Mouse (Mus musculus) kidney, embryonic 15.5 days (tissue): ENCODE data around the gene Hmox2. TPM values are rescaled to one million over a fixed set of nuclear protein-coding genes. Genes with fewer than 3 reads are reported as not detected.
A peak's percentile ranks its signal among the peaks of the same experiment; 100 is the strongest.
"Not testable (repeated sequence)": the region's sequence is repeated elsewhere in the genome, so short reads cannot be mapped to it uniquely, and the experiment has no call there.

ENCODE experiments used
- ATAC-seq: fragments of 200-750 bp; cut with Nextera tagmentation; replicated peaks from 2 replicates; pipeline ENCODE4 v1.8.0; 2017; ENCODE audit warnings: moderate TSS enrichment; ENCODE audit not compliant: low FRiP score
- H3K27ac ChIP-seq: fragments of 300-500 bp; sonication (generic); 2 replicates; pipeline ENCODE4 v1.5.1; 2015; ENCODE audit warnings: mild to moderate bottlenecking, inconsistent platforms
- H3K27me3 ChIP-seq: fragments of 300-500 bp; sonication (generic); 2 replicates; pipeline ENCODE4 v1.6.1; 2015; ENCODE audit warnings: inconsistent platforms
- H3K36me3 ChIP-seq: fragments of 300-500 bp; sonication (generic); 2 replicates; pipeline ENCODE4 v1.6.1; 2015; ENCODE audit warnings: inconsistent platforms
- H3K4me1 ChIP-seq: fragments of 300-500 bp; sonication (generic); 2 replicates; pipeline ENCODE4 v1.6.1; 2015; ENCODE audit warnings: inconsistent platforms
- H3K4me2 ChIP-seq: fragments of 300-500 bp; sonication (generic); 2 replicates; pipeline ENCODE4 v1.6.1; 2015; ENCODE audit warnings: moderate library complexity, mild to moderate bottlenecking, inconsistent platforms
- H3K4me3 ChIP-seq: fragments of 300-500 bp; sonication (generic); replicated peaks from 2 replicates; pipeline ENCODE4 v1.5.1; 2015; ENCODE audit warnings: mild to moderate bottlenecking, inconsistent platforms
- H3K9ac ChIP-seq: fragments of 300-500 bp; sonication (generic); 2 replicates; pipeline ENCODE4 v1.6.1; 2015; ENCODE audit warnings: mild to moderate bottlenecking, inconsistent platforms
- H3K9me3 ChIP-seq: fragments of 300-500 bp; sonication (generic); replicated peaks from 2 replicates; pipeline ENCODE4 v1.6.1; 2016; ENCODE audit warnings: inconsistent platforms
- WGBS: fragments of 180-500 bp; shearing (Covaris S2); methylation state at CpG from one replicate; pipeline ENCODE4 v1.1.7; 2015; ENCODE audit warnings: mixed read lengths; 5-methylcytosine and 5-hydroxymethylcytosine counted together
- polyA plus RNA-seq: library from polyadenylated mRNA; unstranded; fragments of >200 nt; fragmentation: Nextera tagmentation; extraction: Ambion mirVana; gene quantifications from 2 replicates; pipeline ENCODE4 v1.2.1, GENCODE M21; 2015

Hmox2 gene
- polyA plus RNA-seq, result 106 and 111 TPM in 2 replicates

DNA sequence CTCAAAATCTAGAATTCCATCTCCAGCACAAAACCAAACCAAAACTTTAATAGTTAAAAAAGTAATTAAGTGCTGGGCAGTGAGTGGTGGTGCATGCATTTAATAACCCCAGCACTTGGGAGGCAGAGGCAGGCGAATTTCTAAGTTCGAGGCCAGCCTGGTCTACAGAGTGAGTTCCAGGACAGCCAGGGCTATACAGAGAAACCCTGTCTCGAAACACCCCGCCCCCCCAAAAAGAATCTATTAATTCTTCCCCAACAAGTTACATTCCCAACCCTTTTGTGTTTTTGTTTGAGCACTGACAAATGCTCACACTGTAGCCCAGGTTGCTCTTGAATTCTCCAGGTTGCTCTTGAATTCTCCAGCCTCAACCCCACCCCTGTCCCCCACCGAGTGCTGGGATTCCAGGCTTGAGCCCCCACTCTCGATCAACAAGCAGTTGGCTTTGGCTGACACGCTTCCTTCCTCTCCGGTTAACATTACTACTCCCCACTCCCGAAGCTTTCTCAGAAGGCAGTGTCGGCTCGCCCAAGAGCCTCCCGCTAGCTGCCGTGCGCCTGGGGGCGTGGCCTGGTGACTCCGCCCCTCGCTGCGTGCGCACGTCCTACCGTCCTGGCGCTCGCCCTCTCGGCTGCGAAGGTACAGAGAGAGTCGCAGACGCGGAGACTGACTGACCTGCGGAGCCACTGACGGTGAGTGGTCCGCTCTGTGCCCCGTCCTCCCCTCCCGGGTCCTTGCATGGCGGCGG is at the start of gene Hmox2:
Gene Hmox2 (plus strand): TSS at position 582 of the 748 bp plus-strand sequence.
- Histone ChIP-seq H3K27me3 (no peaks in the 10 kb centered on the region), H3K4me2 (peak within 1 kb of the TSS; percentile 81), H3K4me1 (peaks cover 28% of the 10 kb centered on the region), H3K36me3 (no peaks in the 10 kb centered on the region), H3K9me3 (no peaks in the 10 kb centered on the region), H3K9ac (peak within 1 kb of the TSS; percentile 96), H3K27ac (peak within 1 kb of the TSS; percentile 91), H3K4me3 (peak within 1 kb of the TSS; percentile 93)
- ATAC-seq, result peak; percentile 93
- 5% methylated on average over 35 of the region's 35 CpGs for WGBS

DNA sequence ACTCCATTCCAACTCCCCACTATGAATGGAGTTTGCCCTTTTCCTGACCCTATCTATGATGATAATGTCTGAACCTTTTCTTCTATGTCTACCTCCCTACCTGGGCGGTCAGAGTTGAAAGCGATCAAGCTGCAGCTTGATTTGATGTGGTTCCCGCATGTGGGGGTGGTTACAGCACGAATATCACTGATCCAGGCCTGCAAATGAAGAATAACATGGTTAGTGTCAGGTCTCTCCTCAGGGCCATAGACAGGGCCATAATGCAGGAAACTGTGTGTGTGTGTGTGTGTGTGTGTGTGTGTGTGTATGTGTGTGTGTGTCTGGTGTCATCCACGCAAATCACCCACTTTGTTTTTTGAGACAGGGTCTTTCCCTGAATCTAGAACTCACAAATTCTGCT is 49.3 kb upstream of the Hmox2 start:
- Histone ChIP-seq H3K9me3 (no peaks in the 10 kb centered on the region), H3K36me3 (peaks cover 42% of the 10 kb centered on the region), H3K4me1 (peaks cover 15% of the 10 kb centered on the region), H3K4me3 (no peak overlapping the region), H3K27me3 (no peaks in the 10 kb centered on the region), H3K4me2 (no peak overlapping the region), H3K27ac (no peak overlapping the region), H3K9ac (no peak overlapping the region)
- WGBS, result 92% methylated on average over 5 of the region's 5 CpGs
- no peak for ATAC-seq

DNA sequence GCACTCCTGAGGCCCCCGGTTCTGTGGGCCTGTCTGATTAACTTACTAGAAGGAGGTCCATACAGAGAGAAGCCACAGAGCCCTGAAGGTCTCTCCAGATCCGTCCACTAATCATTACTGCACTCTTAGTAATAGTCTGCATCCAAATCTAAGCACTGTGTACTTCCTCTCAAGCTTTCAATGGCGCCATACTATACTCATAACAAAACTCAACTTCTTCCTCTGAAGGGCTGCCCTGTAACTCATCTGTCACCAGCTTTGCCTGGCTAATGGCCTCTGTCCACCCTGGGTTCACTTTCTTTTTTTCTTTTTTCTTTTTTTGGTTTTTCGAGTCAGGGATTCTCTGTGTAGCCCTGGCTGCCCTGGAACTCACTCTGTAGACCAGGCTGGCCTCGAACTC is 48.1 kb upstream of the Hmox2 start:
- Histone ChIP-seq H3K36me3 (peaks cover 31% of the 10 kb centered on the region), H3K9ac (no peak overlapping the region), H3K27ac (no peak overlapping the region), H3K4me1 (peaks cover 18% of the 10 kb centered on the region), H3K4me2 (peak overlapping the region; percentile 87; the same call in 1 of the 2 replicates), H3K27me3 (no peaks in the 10 kb centered on the region), H3K9me3 (no peaks in the 10 kb centered on the region), H3K4me3 (peak overlapping the region; percentile 69; the same call in 1 of the 2 replicates)
- WGBS, result 84% methylated on average over 5 of the region's 5 CpGs
- no peak for ATAC-seq

DNA sequence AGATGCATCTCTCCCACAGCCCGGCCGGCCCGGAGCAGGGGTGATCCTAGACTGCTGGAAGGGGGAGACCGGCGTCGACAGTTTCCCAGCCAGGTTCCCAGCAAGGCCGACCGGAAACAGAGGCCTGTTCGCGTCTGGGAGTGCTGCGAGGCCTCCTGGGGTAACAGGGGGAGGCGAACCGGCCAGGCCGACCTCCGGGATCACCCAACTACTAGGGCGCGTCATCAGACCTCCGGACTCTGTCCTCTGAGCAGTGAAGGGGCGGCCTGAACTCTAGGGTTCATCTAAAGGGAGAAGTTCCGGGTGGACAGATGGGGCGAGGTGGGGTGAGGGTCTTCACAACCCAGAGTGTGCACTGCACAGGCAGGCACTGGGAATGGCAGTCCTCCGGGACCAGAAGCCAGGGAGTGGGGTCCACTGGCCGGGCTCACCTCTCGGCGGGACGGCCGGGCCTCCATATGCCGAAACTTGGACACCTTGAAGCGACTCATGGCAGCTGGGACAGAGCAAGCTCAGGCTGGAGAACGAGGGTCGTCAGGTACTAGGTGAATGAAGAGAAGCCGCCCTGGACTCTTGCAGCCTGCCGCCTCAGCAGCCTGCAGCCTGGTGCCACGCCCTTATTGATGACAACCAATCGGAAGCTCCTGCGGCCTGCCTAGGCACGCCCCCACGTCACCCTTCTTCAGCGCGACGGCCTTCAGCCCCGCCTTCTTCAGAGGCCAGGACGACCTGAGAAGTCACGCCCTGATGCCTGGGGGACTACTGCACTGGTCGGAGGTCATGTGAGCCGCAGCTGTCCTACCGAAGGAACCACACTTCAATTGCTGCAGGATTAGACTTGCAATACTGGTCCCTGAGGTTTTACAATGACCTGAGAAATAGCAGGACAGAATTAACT is 46.8 kb upstream of the Hmox2 start, which contains the start of gene Coro7:
Gene Coro7 (minus strand): TSS at position 657 of the 898 bp plus-strand sequence.
- Histone ChIP-seq H3K27me3 (no peaks in the 10 kb centered on the region), H3K4me1 (peaks cover 22% of the 10 kb centered on the region), H3K9me3 (no peaks in the 10 kb centered on the region), H3K27ac (peak within 1 kb of the TSS; percentile 67), H3K4me3 (peak within 1 kb of the TSS; percentile 69), H3K9ac (peak within 1 kb of the TSS; percentile 59), H3K4me2 (peak within 1 kb of the TSS; percentile 87), H3K36me3 (peaks cover 18% of the 10 kb centered on the region)
- peak; percentile 93 for ATAC-seq
- WGBS, result under 1% methylated on average over 47 of the region's 47 CpGs

DNA sequence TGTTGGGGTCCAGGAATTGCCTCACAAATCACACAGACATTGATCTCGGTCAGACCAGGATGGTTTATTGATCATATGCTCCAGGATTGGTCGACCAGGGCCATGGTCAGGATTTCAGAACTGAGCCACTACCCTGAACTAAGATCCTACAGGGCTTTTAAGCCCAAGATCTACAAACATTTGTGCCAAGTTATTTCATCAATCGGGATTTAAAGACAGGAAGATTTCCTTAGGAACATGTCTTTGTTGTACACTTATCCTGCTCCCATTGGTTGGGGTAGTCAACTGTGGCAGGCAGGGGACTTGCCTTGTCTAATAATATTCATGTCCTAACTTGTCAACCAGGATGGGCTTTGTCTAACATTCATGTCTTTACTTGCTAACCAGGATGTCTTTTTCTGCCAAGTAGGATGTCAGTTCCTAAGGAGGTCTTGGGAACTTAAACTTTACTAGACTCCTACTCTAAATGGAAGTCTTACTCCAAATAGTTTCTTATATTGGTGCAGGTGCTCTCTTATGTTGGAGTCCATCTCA is 45.2 kb upstream of the Hmox2 start:
- not testable (repeated sequence) for H3K9ac ChIP-seq, H3K4me2 ChIP-seq, ATAC-seq, H3K36me3 ChIP-seq, H3K4me3 ChIP-seq, H3K9me3 ChIP-seq, H3K27ac ChIP-seq, H3K27me3 ChIP-seq
- WGBS, result 83% methylated on average over 3 of the region's 3 CpGs
- peaks cover 34% of the 10 kb centered on the region for H3K4me1 ChIP-seq

DNA sequence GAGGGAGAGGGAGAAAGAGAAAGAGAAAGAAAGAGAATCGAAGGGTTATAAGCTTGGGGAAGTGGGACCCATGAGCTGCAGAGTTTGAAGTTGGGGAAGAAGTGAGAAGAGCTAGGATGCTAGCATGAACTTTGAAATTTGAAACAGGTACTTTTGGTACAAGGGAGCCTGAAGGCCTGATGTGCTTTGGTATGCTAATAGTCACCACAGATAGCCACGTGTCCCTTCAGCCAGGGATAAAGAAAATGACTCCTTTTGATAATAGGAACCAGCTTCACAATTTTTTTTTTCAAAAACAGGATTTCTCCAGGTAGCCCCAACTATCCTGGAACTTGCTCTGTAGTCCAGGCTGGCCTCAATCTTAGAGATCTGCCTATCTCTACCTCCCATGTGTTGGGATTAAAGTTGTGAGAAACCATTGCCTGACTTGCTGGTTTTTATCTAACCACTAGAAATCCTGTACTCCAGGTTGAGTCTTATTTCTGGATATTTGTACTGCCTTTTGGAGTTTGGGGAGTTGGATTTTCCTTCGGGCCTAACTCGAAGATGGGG is 43.5 kb upstream of the Hmox2 start:
- Histone ChIP-seq H3K4me2 (peak overlapping the region; percentile 89), H3K27ac (peak overlapping the region; percentile 94; the same call in 1 of the 2 replicates), H3K36me3 (peaks cover 9% of the 10 kb centered on the region), H3K4me3 (peak overlapping the region; percentile 97; the same call in 1 of the 2 replicates), H3K9ac (peak overlapping the region; percentile 96; the same call in 1 of the 2 replicates), H3K9me3 (no peaks in the 10 kb centered on the region), H3K27me3 (no peaks in the 10 kb centered on the region), H3K4me1 (peaks cover 34% of the 10 kb centered on the region)
- WGBS, result 81% methylated on average over 4 of the region's 4 CpGs
- ATAC-seq, result no peak

DNA sequence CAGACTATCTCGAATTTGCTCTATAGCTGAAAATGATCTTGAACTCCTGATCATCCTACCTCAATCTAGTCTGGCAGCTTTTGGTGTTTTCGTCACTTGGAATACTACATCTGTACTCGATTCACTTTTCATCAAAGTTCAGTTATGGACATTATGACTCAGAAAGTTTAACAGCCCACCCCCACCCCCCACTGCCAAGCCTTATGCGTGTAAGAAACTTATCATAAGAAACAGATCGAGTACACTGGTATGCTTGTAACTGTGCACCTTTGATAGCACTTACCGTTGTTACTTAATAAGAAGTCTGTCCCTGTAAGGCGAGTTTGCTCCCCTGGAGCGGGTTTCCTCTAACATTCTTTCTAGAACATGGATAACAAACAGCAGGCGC is 43.0 kb upstream of the Hmox2 start:
- 28% methylated on average over 9 of the region's 9 CpGs for WGBS
- H3K4me3 ChIP-seq, result peak overlapping the region; percentile 97

DNA sequence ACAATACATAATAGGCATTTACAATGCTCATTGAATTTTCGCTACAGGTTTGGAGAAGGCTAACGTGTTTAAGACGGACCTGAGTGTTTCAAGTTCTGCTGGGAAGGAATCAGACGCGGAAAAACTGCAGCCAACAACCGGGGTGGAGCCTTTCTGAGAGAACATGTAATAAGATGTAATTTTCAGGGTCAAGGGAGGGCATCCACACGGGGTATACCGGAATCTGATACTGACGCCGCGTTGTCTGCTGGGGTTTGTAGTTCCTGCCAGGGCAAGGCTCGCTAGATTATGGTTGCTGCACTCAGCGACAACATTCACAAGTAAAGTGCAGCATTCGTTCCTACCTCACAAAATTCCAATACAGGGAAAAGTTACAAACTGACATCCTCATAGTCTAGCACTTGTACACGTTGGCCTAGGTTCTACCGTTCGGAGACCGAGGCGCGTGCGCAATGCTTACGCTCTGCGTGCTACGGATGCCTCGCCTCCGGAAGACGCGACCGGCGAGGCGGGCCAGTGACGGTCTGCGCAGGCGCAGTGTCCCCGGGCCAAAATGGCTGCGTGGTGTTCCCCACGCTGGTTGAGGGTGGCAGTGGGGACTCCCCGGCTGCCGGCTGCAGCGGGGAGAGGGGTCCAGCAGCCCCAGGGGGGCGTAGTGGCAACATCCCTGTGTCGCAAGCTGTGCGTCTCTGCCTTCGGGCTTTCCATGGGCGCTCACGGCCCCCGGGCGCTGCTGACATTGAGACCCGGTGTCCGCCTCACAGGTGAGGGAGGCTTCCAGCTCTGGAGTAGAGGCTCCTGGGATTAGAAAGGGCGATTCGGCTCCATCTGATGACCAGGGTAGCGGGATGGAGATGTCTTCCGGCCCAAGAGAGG is 42.3 kb upstream of the Hmox2 start:
- peaks cover 27% of the 10 kb centered on the region for H3K4me1 ChIP-seq
- ATAC-seq, result peak; percentile 83
- H3K4me3 ChIP-seq, result peak overlapping the region; percentile 97
- peaks cover 18% of the 10 kb centered on the region for H3K36me3 ChIP-seq
- H3K9ac ChIP-seq, result peak overlapping the region; percentile 96
- no peaks in the 10 kb centered on the region for H3K27me3 ChIP-seq
- WGBS, result under 1% methylated on average over 54 of the region's 54 CpGs
- H3K9me3 ChIP-seq, result no peaks in the 10 kb centered on the region
- peak overlapping the region; percentile 89 for H3K4me2 ChIP-seq
- peak overlapping the region; percentile 94 for H3K27ac ChIP-seq

More for the DNA sequence above, 43.0 kb upstream of the Hmox2 start:
- H3K36me3 ChIP-seq, result peaks cover 14% of the 10 kb centered on the region
- no peak for ATAC-seq
- H3K4me2 ChIP-seq, result peak overlapping the region; percentile 89
- no peaks in the 10 kb centered on the region for H3K27me3 ChIP-seq
- H3K27ac ChIP-seq, result peak overlapping the region; percentile 94
- H3K9ac ChIP-seq, result peak overlapping the region; percentile 96
- H3K4me1 ChIP-seq, result peaks cover 34% of the 10 kb centered on the region
- no peaks in the 10 kb centered on the region for H3K9me3 ChIP-seq

DNA sequence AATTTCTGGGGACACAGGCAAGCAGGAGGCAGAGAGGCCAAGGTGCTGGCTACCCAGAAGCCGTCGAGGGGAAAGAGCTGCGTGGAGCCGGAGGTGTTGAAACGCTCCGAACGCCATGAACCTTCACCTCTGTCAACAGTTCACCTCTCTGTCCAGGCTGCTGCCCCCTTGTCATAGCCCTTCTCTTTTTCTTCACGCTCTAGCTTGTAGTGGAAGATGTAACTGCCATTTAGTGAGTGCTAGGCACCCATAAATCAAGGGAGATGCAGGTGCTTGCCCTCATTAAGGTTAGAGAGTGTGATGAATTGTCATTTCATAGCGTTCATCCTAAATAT is 41.7 kb upstream of the Hmox2 start:
- H3K4me2 ChIP-seq, result peak overlapping the region; percentile 89
- peaks cover 22% of the 10 kb centered on the region for H3K4me1 ChIP-seq
- H3K4me3 ChIP-seq, result peak overlapping the region; percentile 97
- H3K9ac ChIP-seq, result peak overlapping the region; percentile 96
- ATAC-seq, result no peak; the same call in 1 of the 2 replicates
- H3K9me3 ChIP-seq, result no peaks in the 10 kb centered on the region
- WGBS, result under 1% methylated on average over 9 of the region's 9 CpGs
- peak overlapping the region; percentile 94; the same call in 1 of the 2 replicates for H3K27ac ChIP-seq
- peaks cover 24% of the 10 kb centered on the region for H3K36me3 ChIP-seq
- no peaks in the 10 kb centered on the region for H3K27me3 ChIP-seq

DNA sequence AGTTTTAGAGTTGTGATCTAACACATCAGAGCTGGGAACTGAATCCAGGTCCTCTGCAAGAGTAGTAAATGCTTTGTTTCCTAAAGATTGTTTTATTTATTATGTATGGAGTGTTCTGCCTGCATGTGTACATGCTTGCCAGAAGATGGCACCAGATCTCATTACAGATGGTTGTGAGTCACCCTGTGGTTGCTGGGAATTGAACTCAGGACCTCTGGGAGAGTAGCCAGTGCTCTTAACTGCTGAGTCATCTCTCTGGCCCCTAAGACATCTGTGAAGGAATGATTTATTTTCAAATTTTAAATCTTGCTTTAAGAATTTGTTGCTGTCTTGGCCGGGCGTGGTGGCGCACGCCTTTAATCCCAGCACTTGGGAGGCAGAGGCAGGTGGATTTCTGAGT is 36.8 kb upstream of the Hmox2 start:
- H3K27me3 ChIP-seq, ATAC-seq, H3K4me3 ChIP-seq, H3K4me2 ChIP-seq, H3K9ac ChIP-seq, H3K9me3 ChIP-seq, H3K27ac ChIP-seq: not testable (repeated sequence)
- Histone ChIP-seq H3K4me1 (peaks cover 12% of the 10 kb centered on the region), H3K36me3 (peaks cover 74% of the 10 kb centered on the region)
- WGBS, result 97% methylated on average over 4 of the region's 4 CpGs

DNA sequence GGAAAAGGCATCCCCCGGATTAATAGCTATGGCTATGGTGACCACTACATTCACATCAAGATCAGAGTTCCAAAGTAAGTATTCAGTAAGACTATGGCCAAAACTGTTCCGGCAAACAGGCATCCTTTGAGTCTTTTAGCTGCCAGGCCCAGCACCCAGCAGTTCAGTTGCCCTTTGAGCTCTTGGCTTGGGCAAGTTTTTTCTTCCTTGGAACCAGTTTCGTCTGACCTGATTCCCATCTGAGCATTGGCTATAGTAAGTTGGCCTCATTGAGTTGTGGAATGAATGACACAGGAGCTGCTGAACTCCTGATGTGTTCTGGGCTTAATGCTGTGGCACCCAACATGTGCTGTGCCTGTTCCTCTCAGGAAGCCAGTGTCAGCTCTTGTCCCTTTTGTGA is 24.9 kb upstream of the Hmox2 start:
- Histone ChIP-seq H3K36me3 (peaks cover 100% of the 10 kb centered on the region), H3K27ac (no peak overlapping the region), H3K9ac (no peak overlapping the region), H3K4me3 (no peak overlapping the region), H3K4me1 (no peaks in the 10 kb centered on the region), H3K4me2 (no peak overlapping the region), H3K9me3 (no peaks in the 10 kb centered on the region), H3K27me3 (no peaks in the 10 kb centered on the region)
- ATAC-seq, result no peak
- WGBS, result 88% methylated on average over 3 of the region's 3 CpGs
